Mouse (Mus musculus): Measurements from ENCODE around the gene Baiap2l2.

Baiap2l2 gene

DNA sequence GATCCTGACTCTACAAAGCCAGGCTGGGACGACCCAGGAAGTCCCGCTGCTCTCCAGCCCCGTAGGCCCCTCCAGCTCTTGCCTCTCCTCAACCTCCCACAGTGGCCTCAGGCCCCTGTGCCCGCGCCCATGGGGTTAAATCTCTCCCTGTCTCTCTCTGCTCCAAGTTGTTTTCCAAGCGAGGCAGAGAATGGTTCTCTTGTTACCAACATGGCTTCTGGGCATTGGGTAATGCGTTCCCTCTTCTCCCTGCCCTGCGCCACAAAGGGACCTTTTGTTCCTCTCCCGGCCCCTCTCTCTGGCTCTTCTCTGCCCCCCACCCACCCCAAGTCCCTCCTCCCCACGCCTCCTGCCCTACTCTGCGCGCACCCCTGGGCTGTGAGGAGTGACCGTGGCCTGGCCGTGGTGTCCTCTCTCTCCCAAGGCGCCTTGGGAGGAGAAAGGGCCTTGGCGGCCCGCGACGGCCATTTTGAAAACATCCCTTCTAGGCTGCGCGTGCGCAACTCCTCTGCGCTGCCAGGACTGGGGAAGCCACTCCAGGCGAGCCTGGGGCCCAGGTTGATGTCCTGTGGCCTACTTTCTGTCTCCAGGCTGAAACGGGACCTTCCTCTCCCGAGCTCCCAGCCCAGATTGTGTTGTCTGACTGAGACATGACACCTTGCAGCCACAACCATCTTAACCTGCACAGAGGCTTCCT, 72.4 kb downstream of the Baiap2l2 start:
- DNase-seq: no peak

DNA sequence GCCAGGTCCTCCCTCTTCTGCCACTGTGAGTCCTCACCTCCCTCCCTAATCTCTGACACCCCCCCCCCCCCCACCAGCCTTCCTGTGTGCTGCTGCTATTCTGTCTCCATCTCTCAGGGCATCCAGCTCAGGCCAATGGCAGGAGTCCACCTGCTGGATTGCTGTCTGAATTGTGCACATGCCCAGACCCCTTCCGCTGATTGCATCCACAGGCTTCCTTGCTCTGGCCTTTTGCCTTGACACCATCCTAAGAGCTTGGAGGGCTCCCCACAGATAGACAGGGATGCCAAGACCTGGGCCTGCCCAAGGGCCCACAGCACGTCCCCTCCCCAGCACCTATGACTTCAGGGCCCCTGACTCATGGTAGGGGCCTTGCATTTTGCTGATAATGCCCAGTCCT, 75.0 kb downstream of the Baiap2l2 start:
- no peak for DNase-seq

DNA sequence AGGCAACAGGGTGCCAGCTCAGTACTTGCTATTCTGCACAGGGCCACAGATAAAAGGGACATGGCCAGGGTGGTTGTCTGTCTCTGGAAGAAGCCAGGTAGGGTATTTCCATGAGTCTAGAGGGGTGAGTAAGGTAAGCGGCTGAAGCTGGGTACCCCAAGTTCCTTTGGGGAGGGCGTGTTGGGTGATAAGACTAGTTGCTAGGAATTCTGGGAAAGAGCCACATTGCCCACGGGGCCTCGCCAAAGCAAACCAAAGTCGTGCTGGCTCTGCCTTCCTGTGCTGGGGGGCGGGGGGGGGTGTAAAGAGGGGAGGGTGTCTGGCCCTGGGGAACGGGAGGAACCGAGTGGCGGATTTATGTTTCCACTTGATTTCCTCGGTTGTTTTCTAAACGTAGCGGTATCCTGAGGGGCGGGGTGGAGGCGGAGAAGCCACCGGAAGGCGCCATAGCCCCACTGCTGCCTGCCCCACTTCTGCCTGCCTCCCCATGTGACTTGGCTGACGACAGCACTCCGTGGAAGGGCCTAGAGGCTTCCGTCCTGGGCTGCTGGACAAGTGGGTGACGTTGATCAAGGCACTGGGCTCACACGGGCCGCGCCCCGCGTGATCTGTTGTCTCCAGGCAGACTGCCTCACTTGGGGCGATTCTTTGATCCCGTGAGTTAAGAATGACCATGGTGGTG, 76.4 kb downstream of the Baiap2l2 start:
- peak; percentile 64 to 80 for DNase-seq

DNA sequence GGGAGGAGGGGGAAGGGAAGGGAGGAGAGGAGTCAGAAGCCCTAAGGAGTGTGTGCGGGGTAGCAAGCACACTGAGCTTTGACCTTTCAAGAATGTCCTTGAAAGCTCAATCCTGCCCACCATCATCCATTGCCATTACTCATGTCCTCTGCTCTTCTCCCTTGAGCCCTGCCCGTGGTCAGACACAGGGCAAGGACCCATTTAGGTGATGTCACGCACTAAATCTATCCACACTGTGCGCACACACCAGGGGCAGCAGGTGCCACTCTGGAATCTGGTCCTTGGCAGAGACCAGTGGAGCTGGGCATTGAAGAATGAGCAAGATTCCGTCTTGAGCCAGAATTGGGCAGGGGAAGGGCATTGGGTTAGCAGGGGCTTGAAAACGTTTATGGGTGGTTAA, 77.1 kb downstream of the Baiap2l2 start:
- no peak for DNase-seq
